Mouse (Mus musculus) heart, adult 2 months (tissue): ENCODE measurements around the gene Gm19402.

ENCODE experiments used
- CTCF ChIP-seq: fragments of 200-600 bp; IDR thresholded peaks from 2 replicates; pipeline ENCODE4 v1.8.1; 2022; ENCODE audit warnings: antibody characterized with exemption, mild to moderate bottlenecking, moderate library complexity
- EP300 ChIP-seq: fragments of 200-500 bp; IDR thresholded peaks from 2 replicates; pipeline ENCODE4 v1.6.1; 2011; ENCODE audit warnings: low read depth, low read length, control low read depth; ENCODE audit not compliant: insufficient read depth
- POLR2A ChIP-seq: fragments of 200-500 bp; IDR thresholded peaks from 2 replicates; pipeline ENCODE4 v1.6.1; 2011; ENCODE audit warnings: mild to moderate bottlenecking, low read depth, low read length, control low read depth; ENCODE audit not compliant: insufficient read depth

DNA sequence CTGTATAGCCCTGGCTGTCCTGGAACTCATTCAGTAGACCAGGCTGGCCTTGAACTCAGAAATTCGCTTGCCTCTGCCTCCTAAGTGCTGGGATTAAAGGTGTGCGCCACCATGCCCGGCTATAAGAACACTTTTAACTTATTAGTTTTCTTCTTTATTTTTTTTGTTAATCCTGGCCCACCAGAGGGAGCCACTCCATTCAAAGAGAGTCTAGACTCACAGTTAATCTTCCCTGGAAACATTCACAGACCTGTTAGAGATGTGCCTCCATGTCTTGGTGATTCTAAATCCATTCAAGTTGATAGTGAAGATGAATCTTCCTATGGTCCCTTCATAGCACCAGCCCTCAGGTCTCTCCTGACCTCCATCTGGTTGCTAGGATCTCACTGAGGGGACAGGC lies 19.3 kb upstream of the Gm19402 start:
- TF ChIP-seq EP300 (no peak), POLR2A (no peak), CTCF (peak; percentile 32)
